Mouse (Mus musculus) cortical plate, adult 2 months (tissue): ENCODE measurements around the gene Papola. TPM values are rescaled to one million over a fixed set of nuclear protein-coding genes. Genes with fewer than 3 reads are reported as not detected.

ENCODE experiments used
- H3K27ac ChIP-seq: fragments of 200-500 bp; 2 replicates; pipeline ENCODE4 v1.5.1; 2012; ENCODE audit warnings: low read length, control low read depth, inconsistent platforms; ENCODE audit not compliant: insufficient read depth
- H3K4me1 ChIP-seq: fragments of 200-500 bp; 2 replicates; pipeline ENCODE4 v1.6.1; 2011; ENCODE audit warnings: low read length; ENCODE audit not compliant: control insufficient read depth, insufficient read depth
- H3K4me3 ChIP-seq: fragments of 200-500 bp; 2 replicates; pipeline ENCODE4 v1.5.1; 2011; ENCODE audit warnings: mild to moderate bottlenecking, low read length, control low read depth; ENCODE audit not compliant: insufficient read depth
- CTCF ChIP-seq: fragments of 200-500 bp; IDR thresholded peaks from 2 replicates; pipeline ENCODE4 v1.5.1; 2011; ENCODE audit warnings: mild to moderate bottlenecking, control low read depth, low read length; ENCODE audit not compliant: insufficient read depth; ENCODE audit errors: extremely low read depth
- POLR2A ChIP-seq: fragments of 200-500 bp; IDR thresholded peaks from 2 replicates; pipeline ENCODE4 v1.6.1; 2011; ENCODE audit warnings: mild to moderate bottlenecking, low read length, control low read depth; ENCODE audit not compliant: insufficient read depth; ENCODE audit errors: extremely low read depth
- polyA plus RNA-seq: library from polyadenylated mRNA; depleted of rRNA; stranded (reverse); fragments of >200 nt; gene quantifications from 2 replicates; pipeline ENCODE4 v1.2.3, GENCODE M21; 2012

Papola gene
- polyA plus RNA-seq, 1 experiment, result 105 TPM

DNA sequence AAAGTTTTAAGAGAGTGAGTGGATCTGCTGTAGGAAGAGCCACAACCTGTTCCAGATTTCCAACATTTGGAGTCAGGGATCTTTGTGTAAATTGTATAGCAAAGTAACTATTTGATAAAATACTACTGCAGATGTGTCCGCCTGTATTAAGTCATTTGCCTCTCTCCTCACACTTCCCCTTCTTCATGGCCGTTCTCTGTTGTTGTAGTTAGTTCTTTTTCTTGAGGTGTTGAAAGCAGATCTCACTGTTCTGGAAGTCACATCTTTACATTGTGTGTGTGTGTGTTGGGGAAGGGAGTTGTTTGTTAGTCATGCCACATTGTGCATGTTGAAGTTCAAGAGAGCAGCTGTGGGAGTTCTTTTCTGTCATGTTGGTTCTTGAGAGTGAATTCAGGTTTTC lies 10.4 kb downstream of the Papola start:
- Histone ChIP-seq H3K4me3 (no peak overlapping the region), H3K4me1 (peaks cover 4% of the 10 kb centered on the region; the same call in 1 of the 2 replicates), H3K27ac (no peak overlapping the region)
- TF ChIP-seq CTCF (no peak), POLR2A (no peak)

DNA sequence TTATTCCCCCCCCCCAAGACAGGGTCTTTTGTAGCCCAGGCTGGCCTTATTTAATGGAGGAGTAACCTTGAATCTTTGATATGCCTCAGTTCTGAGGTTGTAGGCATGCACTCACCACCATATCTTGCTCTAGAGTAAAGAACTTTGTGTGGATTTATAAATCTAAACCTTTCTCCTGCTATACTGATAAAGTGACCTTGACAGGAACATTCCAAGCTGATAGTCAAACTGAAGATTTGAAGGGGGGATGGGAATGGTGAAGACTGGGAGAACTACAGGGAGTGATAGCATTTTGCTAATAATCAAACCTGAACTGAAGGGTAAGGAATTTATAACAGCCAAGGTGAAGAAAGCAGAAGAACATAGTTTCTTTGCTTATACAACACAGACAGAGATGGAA lies 13.5 kb downstream of the Papola start:
- Histone ChIP-seq H3K4me1 (peaks cover 4% of the 10 kb centered on the region; the same call in 1 of the 2 replicates), H3K27ac (no peak overlapping the region), H3K4me3 (no peak overlapping the region)
- TF ChIP-seq POLR2A (no peak), CTCF (no peak)

DNA sequence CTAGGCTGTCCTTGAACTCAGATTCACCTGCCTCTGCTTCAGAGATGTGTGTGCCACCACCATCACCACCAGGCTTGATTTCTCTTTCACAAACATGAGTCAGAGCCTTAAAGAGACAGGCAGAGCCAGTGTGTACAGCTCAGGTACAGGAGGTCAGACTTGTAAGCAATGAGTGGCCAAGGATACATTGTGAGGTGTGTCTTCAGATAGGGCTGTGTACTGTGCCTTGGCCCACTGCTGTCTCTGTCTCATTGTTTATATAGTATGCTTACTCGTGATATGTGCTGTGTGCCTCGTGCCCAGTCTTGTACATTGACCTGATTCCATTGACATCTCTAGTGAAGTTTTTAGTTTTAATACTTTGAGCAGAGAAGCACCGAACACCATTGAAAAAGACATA lies 21.3 kb downstream of the Papola start:
- Histone ChIP-seq H3K27ac (no peak overlapping the region), H3K4me3 (no peak overlapping the region), H3K4me1 (no peaks in the 10 kb centered on the region; the same call in 1 of the 2 replicates)
- TF ChIP-seq POLR2A (no peak), CTCF (no peak)

DNA sequence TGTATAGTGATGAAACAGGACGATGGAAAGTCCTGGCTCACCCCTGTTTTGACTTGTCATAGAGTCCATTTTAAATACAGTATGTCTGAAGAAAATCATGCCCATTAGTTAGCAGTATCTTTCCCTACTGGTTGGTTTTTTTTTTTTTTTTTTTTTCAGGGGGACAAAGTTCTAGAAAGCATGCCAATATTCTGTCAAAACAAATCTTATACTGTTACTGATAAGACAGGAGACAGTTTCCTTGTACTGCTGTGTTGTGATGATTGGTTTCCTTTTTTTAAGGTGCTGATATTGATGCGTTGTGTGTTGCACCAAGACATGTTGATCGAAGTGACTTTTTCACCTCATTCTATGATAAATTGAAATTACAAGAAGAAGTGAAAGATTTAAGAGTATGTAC lies 21.7 kb downstream of the Papola start:
- Histone ChIP-seq H3K4me3 (no peak overlapping the region), H3K4me1 (no peaks in the 10 kb centered on the region; the same call in 1 of the 2 replicates), H3K27ac (no peak overlapping the region)
- TF ChIP-seq POLR2A (no peak), CTCF (no peak)

DNA sequence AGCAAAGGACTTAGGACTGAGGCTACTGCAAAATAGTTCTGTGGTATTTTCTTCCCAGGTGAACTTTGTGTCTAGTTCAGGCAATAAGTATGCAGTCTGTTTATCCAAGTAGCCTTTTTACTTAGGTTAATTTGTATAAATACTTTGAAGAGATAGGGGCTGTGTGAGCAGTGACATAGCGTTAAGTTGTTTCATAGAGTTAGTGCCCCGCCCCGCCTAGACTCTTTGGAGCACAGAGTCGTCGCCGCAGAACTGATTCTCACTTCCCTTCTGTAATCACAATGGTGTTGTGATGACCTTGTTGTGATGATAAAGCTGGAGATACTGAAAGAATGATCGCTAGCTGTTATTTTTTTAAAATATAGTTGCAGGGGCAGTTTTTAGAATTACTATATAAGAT lies 22.9 kb downstream of the Papola start:
- TF ChIP-seq POLR2A, result no peak
- TF ChIP-seq CTCF, result no peak

DNA sequence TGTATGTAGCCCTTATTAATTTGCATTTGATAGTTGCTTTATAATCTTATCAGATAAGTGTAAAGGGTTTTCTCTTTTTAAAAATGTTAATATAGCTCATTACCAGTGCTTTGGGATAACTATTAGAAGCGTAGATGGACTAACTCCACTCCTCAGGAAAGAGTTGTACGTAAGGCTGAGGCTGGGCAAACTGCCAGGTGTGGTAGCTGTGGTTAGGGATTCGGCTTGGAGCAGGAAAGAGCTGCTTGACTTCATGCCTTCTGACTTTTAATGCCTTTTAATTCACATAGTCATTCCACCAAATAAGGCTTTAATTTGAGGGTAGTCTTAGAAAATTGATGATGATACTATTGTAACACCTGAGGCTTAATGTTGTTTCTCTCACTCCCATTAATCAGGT lies 24.5 kb downstream of the Papola start:
- no peak overlapping the region for H3K4me3 ChIP-seq
- H3K27ac ChIP-seq, result no peak overlapping the region
- H3K4me1 ChIP-seq, result no peaks in the 10 kb centered on the region; the same call in 1 of the 2 replicates
- no peak for TF ChIP-seq POLR2A
- no peak for TF ChIP-seq CTCF

More for the DNA sequence above, 22.9 kb downstream of the Papola start:
- H3K27ac ChIP-seq, result no peak overlapping the region
- no peaks in the 10 kb centered on the region; the same call in 1 of the 2 replicates for H3K4me1 ChIP-seq
- H3K4me3 ChIP-seq, result no peak overlapping the region

DNA sequence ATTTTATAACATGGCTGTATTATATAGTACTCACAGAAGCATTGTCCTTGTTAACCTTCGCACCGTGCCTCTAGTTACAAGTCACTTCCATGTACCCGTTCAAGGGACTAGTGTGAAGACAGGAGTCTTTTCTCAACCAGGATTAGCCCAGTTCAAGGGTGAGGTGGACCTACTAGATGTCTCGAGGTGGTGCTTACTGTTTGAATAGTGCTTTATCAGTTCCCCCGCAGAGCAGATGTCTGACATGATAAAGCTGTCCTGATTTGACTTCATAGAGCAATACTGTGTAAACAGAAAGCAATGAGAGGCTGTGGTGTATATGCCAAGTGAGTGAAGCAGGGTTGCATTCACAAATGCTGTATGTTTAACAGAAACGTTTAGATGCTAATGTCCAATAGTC lies 26.1 kb downstream of the Papola start:
- Histone ChIP-seq H3K27ac (no peak overlapping the region), H3K4me1 (no peaks in the 10 kb centered on the region; the same call in 1 of the 2 replicates), H3K4me3 (no peak overlapping the region)
- TF ChIP-seq POLR2A (no peak), CTCF (no peak)

DNA sequence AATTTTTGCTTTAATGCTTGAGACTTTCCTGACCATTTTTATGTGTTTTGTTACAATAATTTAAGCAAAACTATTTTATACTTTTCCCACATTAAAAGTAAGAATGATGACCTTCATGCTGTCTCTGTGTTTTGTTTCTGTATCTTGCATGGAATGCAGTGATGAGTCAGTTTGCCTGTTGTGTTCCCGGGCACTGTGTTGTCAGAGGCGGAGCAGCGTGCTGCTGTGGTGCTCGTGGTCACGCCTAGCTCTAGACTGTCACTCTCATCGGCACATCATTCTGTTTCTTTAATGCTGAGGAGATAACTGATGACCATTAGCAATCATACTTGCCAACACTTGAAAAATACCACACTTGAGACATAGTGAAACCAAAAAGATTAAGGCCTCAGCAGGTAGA lies 29.5 kb downstream of the Papola start:
- H3K4me1 ChIP-seq, result no peaks in the 10 kb centered on the region; the same call in 1 of the 2 replicates
- no peak overlapping the region for H3K4me3 ChIP-seq
- TF ChIP-seq POLR2A, result no peak
- no peak for TF ChIP-seq CTCF
- H3K27ac ChIP-seq, result no peak overlapping the region

DNA sequence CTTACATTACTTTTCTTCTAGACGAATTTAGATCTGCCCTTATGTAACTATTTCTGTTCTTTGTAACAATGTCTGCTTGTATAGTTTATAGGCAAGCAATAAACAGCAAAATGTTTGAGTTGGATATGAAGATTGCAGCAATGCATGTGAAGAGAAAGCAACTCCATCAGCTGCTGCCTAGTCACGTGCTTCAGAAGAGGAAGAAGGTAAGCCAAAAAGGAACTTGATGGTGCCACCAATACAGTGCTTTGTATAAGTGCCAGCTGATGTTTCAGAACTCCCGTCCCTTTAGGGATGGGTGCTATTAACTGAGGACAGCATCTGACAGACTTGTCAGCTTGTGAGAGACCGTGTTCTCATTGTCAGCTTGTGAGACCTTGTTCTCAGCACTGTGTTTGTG lies 39.0 kb downstream of the Papola start:
- TF ChIP-seq CTCF (no peak), POLR2A (no peak)

DNA sequence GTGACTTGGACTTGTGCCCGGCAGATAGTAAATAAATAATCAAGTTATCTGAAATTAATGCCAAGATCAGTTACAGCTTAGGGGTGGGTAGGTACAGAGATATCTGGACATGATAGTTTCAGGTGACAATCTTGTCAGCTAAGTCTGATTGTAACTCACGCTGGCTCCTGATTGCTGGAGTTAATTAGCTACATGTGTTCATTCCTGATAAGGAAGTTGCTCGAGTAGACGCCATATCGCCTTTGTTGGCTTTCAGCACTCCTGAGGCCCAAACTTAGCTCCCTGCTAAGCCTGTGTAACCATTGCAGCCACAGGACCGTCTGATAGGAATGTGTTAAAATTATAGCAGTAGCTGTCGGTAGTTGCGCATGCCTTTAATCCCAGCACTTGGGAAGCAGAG lies 40.2 kb downstream of the Papola start:
- H3K4me1 ChIP-seq, result peaks cover 3% of the 10 kb centered on the region; the same call in 1 of the 2 replicates
- no peak overlapping the region for H3K27ac ChIP-seq
- H3K4me3 ChIP-seq, result no peak overlapping the region
- TF ChIP-seq CTCF (no peak), POLR2A (no peak)

More for the DNA sequence above, 39.0 kb downstream of the Papola start:
- Histone ChIP-seq H3K4me3 (no peak overlapping the region), H3K27ac (no peak overlapping the region), H3K4me1 (peaks cover 3% of the 10 kb centered on the region; the same call in 1 of the 2 replicates)
